Mouse (Mus musculus): ENCODE results near the gene Gm17677. TPM values are rescaled to one million over a fixed set of nuclear protein-coding genes. Genes with fewer than 3 reads are reported as not detected.

Gm17677 gene
- total RNA-seq (2023), result not detected

DNA sequence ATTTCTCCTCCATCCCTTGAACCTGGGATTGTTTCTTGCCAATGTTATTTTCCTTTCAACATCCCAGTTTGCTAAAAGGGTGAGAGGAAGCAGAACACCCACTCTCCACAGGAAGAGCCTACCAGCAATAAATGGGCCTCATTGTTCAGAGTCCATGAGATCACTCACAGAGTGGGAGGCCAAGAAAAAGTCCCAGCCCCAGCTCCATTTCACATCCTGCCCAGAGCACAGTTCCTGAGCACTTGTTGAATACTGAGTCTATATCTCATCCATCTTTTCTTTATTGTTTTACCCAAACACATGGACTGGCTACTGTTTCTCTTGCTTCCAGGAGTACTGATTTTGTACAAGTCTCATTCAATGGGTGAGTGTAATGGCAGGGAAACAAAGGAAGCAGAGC lies at the start of gene Gm17677:
Gene Gm17677 (plus strand): TSS at position 301 of the 400 bp plus-strand sequence.

DNA sequence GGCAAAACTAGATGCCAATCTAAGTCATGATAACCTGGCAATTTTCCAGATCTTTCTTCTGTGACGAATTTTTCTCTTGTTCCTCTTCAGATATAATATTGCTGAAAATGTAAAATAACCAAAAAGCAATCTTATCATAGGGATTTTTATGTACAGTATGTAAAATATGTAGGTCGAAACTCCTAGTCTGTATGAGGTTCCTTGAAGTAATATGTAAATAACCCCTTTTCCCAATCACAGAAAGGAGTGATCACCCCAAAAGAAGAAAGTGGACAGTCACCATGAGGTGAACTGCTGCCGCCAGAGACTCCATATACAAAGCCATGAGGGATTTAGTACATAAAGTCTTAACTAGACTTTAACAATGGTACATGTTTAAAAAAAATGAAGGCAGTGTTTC lies 37.2 kb downstream of the Gm17677 start, which contains the start of gene Gm17727:
Gene Gm17727 (minus strand): TSS at position 101 of the 400 bp plus-strand sequence.

DNA sequence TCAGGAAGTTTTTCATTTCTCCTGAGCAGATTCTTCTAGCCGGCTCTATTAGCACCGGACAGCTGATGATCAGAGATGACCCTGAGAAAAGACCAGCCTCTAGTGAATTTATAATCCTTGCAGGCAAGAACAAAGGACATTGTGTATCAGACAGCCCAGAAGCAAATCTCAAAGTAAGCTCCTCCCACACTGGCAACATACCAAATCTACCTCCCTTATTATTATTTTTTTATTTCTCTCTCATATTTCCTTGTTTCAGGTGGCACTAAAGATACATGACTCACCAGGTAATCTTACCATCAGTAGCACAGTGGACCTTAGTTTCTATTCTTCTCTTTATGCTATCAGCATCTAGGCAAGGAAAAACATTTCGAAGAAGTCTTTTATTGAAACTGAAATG lies 49.2 kb downstream of the Gm17677 start, which contains the start of the genes Gm27235 and D730048I06Rik:
Gene Gm27235 (minus strand): TSS at position 101 of the 400 bp plus-strand sequence.
Gene D730048I06Rik (minus strand): TSS at position 112 of the 400 bp plus-strand sequence.

Other genes with a start within 250 kb of the Gm17677 start
- gene Gm1113, start 222.8 kb upstream of the Gm17677 start, total RNA-seq (2023), result not detected
- 0.34 TPM for gene Ddx25, start 182.5 kb upstream of the Gm17677 start, total RNA-seq (2023)
- 38.0 TPM for gene Pus3, start 182.5 kb upstream of the Gm17677 start, total RNA-seq (2023)
- gene Pate2, start 170.8 kb upstream of the Gm17677 start, total RNA-seq (2023), result 0.67 TPM
- gene Hyls1, start 170.7 kb upstream of the Gm17677 start, total RNA-seq (2023), result 9.2 TPM
- not detected for gene Pate4, start 129.1 kb upstream of the Gm17677 start, total RNA-seq (2023)
- gene Pate3, start 92.8 kb upstream of the Gm17677 start, total RNA-seq (2023), result not detected
- not detected for gene Pate1, start 53.7 kb upstream of the Gm17677 start, total RNA-seq (2023)
- not detected for gene Gm17727, start 37.1 kb downstream of the Gm17677 start, total RNA-seq (2023)
- gene Gm27235, start 49.1 kb downstream of the Gm17677 start, total RNA-seq (2023), result not detected
- not detected for gene D730048I06Rik, start 49.1 kb downstream of the Gm17677 start, total RNA-seq (2023)
- not detected for gene 9230110F15Rik, start 103.1 kb downstream of the Gm17677 start, total RNA-seq (2023)
- gene 9230113P08Rik, start 167.4 kb downstream of the Gm17677 start, total RNA-seq (2023), result not detected